Mouse (Mus musculus): Measurements from ENCODE around the gene Gm11492. TPM values are rescaled to one million over a fixed set of nuclear protein-coding genes. Genes with fewer than 3 reads are reported as not detected.

The Gm11492 gene
- total and polyA plus RNA-seq, 2 experiments from 2014 or later: not detected

DNA sequence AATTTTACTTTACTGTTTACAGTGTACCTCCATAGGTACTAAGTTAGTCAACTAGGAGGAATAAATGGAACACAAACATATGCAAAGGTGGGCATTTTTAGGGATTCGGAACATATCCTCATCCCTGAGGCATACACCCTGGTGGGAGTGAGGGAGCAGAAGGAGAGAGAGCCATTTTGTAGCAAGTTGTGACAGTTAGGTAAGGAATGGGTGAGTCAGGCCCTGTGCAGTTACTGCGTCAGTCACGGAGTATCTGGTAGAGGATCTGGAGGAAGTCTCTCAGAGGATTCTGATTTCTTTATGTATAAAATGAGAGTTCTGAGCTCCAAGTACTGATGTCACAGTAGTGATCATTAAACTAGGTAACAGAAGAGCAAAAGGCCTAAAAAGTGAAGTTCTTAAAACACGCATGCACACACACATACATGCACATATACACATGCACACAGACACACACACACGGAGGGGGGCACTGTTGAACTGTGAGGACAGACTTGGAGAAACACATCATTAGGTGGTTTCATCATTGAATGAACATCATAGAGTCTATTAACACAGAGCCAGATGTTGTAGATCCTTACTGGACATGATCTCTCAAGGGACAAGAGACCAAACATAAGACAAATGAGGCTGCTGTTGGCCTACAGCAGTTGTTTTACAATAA is 20.9 kb downstream of the Gm11492 start:
- 0 out of 2 replicates have a peak, but pooled peaks cover 10% of the 10 kb centered on the region for H3K36me3 ChIP-seq (ENCODE audit: insufficient read depth, low read length)
- ATAC-seq (ENCODE audit: low FRiP score) (no peak), DNase-seq (ENCODE audit: low spot score) (no peak)
- no peak overlapping the region for H3K4me3 ChIP-seq (ENCODE audit: low read depth, low read length)
- H3K27me3 ChIP-seq (ENCODE audit: insufficient read depth, low read length): no peaks in the 10 kb centered on the region
- no peak for TF ChIP-seq CTCF (IDR thresholded peaks at IDR 0.05)
- no peak overlapping the region for H3K27ac ChIP-seq (ENCODE audit: low read depth, low read length)
- peaks cover 7% of the 10 kb centered on the region; the same call in 1 of the 2 replicates for H3K4me1 ChIP-seq (ENCODE audit: insufficient read depth, low read length)
- H3K4me2 ChIP-seq (ENCODE audit: low read depth, low read length, poor library complexity, severe bottlenecking): no peak overlapping the region
- WGBS: 94% methylated on average over 5 of the region's 5 CpGs
- no peak overlapping the region for H3K9ac ChIP-seq (replicated peaks; ENCODE audit: low read length, poor library complexity, severe bottlenecking)
- H3K9me3 ChIP-seq (ENCODE audit: low read length): no peaks in the 10 kb centered on the region

DNA sequence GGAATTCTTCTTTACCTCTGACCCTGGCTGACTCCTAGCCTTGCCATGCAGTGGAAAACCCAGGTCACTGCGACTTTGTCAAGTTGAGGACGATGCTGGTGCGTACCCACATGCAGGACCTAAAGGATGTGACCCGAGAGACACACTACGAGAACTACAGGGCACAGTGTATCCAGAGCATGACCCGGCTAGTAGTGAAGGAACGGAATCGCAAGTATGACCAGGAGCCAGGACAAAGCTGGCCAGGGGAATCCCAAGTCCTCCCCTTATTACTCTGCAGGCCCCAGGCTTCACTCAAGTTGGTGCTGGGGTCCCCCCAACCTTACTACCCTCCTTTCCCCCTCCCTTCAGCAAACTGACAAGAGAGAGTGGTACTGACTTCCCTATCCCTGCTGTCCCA is 23.2 kb downstream of the Gm11492 start:
- H3K27ac ChIP-seq (ENCODE audit: low read depth, low read length): no peak overlapping the region
- WGBS: 96% methylated on average over 8 of the region's 8 CpGs
- no peaks in the 10 kb centered on the region for H3K27me3 ChIP-seq (ENCODE audit: insufficient read depth, low read length)
- no peak overlapping the region for H3K9ac ChIP-seq (replicated peaks; ENCODE audit: low read length, poor library complexity, severe bottlenecking)
- 0 out of 2 replicates have a peak, but pooled peaks cover 8% of the 10 kb centered on the region for H3K36me3 ChIP-seq (ENCODE audit: insufficient read depth, low read length)
- DNase-seq (ENCODE audit: low spot score): no peak
- no peak overlapping the region for H3K4me3 ChIP-seq (ENCODE audit: low read depth, low read length)
- ATAC-seq (ENCODE audit: low FRiP score): no peak
- no peak overlapping the region for H3K4me2 ChIP-seq (ENCODE audit: low read depth, low read length, poor library complexity, severe bottlenecking)
- no peak for TF ChIP-seq CTCF (IDR thresholded peaks at IDR 0.05)
- peaks cover 15% of the 10 kb centered on the region for H3K4me1 ChIP-seq (ENCODE audit: insufficient read depth, low read length)
- no peaks in the 10 kb centered on the region for H3K9me3 ChIP-seq (ENCODE audit: low read length)

DNA sequence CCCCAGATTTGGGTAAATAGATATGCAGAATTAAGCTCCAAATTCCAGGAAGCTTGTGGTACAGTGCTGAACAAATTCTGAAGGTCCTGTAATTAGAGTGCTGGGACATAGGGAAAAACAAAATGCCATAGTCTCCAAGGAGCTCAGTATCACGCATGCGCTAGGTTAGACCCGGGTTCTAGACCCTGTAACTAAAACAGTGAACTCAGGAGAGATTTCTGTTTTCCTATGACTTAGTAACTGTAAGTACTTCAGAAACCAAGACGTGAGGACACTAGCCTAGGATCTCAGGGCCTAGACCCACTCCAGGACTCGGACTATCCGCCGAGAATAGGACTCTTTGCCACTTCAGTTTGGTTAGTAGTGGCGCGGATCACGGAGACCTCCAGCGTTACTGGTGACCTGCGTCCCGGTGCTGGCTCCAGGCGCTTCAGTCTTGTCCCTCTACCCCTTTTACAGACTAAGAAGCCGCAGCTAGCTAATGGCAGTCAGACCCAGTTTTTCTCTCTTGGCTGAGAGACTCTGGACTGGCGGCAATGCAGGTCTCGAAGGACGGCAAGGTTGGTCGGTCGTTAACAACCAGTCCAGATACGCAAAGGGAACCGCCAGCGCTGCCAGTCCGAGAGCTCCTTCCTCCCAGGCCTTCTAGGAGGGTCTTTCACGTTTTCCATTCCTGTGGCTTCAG is 24.5 kb downstream of the Gm11492 start:
- Histone ChIP-seq H3K9me3 (ENCODE audit: low read length) (no peaks in the 10 kb centered on the region), H3K36me3 (ENCODE audit: insufficient read depth, low read length) (0 out of 2 replicates have a peak, but pooled peaks cover 3% of the 10 kb centered on the region), H3K27me3 (ENCODE audit: insufficient read depth, low read length) (no peaks in the 10 kb centered on the region), H3K27ac (ENCODE audit: low read depth, low read length) (peak overlapping the region; percentile 82), H3K4me1 (ENCODE audit: insufficient read depth, low read length) (peaks cover 15% of the 10 kb centered on the region), H3K4me3 (ENCODE audit: low read depth, low read length) (peak overlapping the region; percentile 74), H3K9ac (replicated peaks; ENCODE audit: low read length, poor library complexity, severe bottlenecking) (peak overlapping the region; percentile 70), H3K4me2 (ENCODE audit: low read depth, low read length, poor library complexity, severe bottlenecking) (peak overlapping the region; percentile 88)
- peak; percentile 27 for DNase-seq (ENCODE audit: low spot score)
- TF ChIP-seq CTCF (IDR thresholded peaks at IDR 0.05): no peak
- ATAC-seq (ENCODE audit: low FRiP score): no peak
- WGBS: 2% methylated on average over 25 of the region's 25 CpGs

DNA sequence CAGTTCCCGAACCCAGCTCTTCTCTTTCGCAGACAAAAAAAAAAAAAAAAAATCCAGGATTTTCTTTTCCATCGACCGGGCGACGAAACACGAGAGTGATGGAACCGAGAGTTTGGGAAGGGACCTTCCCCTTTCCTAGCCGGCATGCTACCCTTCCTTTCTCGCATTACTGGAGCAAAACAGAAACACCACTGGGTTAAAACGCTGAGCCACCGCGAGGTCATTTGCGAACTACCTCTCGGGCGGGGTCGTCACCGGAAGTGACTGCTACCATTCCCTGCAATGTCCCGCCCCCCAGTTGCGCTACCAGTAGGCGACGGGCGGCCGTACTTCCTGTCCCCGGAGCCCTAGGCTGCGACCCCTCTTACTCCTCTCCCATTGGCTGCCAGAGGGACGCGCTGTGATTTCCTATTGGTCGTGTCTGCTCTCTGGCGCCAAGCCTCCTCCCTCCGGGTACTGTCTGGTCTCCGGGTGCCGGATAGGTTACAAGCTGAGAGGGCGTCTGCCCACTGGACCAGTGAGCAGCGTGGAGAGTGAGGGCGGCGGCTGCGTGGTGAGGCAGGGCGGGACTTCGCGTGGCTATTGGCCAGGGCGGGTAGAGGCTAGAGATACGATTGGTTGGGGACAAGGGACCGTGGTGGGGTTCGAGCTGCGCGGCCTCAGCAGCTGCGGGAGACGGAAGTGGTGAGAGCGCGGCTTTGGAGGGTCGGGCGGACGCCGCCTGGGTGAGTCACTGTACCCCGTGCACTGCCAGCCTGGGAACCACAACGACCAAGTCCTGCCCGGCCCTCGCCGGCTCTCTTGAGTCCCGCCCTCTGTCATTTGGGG is 25.3 kb downstream of the Gm11492 start, which contains the start of gene Mtmr4:
TSS of gene Mtmr4 (plus strand) at position 637 of the 828 bp plus-strand sequence.
- under 1% methylated on average over 61 of the region's 61 CpGs for WGBS

DNA sequence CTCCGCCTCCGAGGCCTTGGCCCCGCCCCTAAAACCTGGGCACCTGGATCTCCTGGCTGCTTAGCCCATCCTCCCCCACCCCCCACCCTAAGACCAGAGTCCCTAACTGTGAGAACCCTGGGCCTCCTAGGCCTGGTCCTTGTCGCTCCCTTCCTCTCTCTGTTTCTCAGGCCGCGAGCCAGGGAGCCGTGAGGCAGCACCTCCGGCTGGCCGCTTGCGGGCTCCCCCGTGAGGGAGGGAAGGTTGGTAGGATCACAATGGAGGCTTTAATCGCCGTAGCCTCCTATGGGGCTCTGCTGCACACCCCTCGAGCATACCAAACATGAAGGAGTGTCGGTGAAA is 25.9 kb downstream of the Gm11492 start:
- TF ChIP-seq CTCF (IDR thresholded peaks at IDR 0.05): peak; percentile 48
- Histone ChIP-seq H3K27ac (ENCODE audit: low read depth, low read length) (peak overlapping the region; percentile 81), H3K4me3 (ENCODE audit: low read depth, low read length) (peak overlapping the region; percentile 74), H3K9me3 (ENCODE audit: low read length) (no peaks in the 10 kb centered on the region), H3K36me3 (ENCODE audit: insufficient read depth, low read length) (peaks cover 6% of the 10 kb centered on the region), H3K4me1 (ENCODE audit: insufficient read depth, low read length) (peaks cover 15% of the 10 kb centered on the region), H3K27me3 (ENCODE audit: insufficient read depth, low read length) (no peaks in the 10 kb centered on the region), H3K4me2 (ENCODE audit: low read depth, low read length, poor library complexity, severe bottlenecking) (peak overlapping the region; percentile 61), H3K9ac (replicated peaks; ENCODE audit: low read length, poor library complexity, severe bottlenecking) (peak overlapping the region; percentile 76)
- 0% methylated on average over 14 of the region's 15 CpGs for WGBS
- DNase-seq (ENCODE audit: low spot score): no peak
- ATAC-seq (ENCODE audit: low FRiP score): no peak; the same call in 1 of the 2 replicates

More for the DNA sequence above, 25.3 kb downstream of the Gm11492 start, which contains the start of gene Mtmr4:
- 0 out of 2 replicates have a peak, but pooled peaks cover 3% of the 10 kb centered on the region for H3K36me3 ChIP-seq (ENCODE audit: insufficient read depth, low read length)
- ATAC-seq (ENCODE audit: low FRiP score): peak; percentile 99
- H3K27me3 ChIP-seq (ENCODE audit: insufficient read depth, low read length): no peaks in the 10 kb centered on the region
- peak within 1 kb of the TSS; percentile 74 for H3K4me3 ChIP-seq (ENCODE audit: low read depth, low read length)
- H3K27ac ChIP-seq (ENCODE audit: low read depth, low read length): peak within 1 kb of the TSS; percentile 82
- peak; percentile 100 for DNase-seq (ENCODE audit: low spot score)
- peaks cover 15% of the 10 kb centered on the region for H3K4me1 ChIP-seq (ENCODE audit: insufficient read depth, low read length)
- TF ChIP-seq CTCF (IDR thresholded peaks at IDR 0.05): peak; percentile 32
- no peaks in the 10 kb centered on the region for H3K9me3 ChIP-seq (ENCODE audit: low read length)
- peak within 1 kb of the TSS; percentile 88 for H3K4me2 ChIP-seq (ENCODE audit: low read depth, low read length, poor library complexity, severe bottlenecking)
- H3K9ac ChIP-seq (replicated peaks; ENCODE audit: low read length, poor library complexity, severe bottlenecking): peak within 1 kb of the TSS; percentile 76
